Mouse (Mus musculus): ENCODE measurements around the gene Parp3. TPM values are rescaled to one million over a fixed set of nuclear protein-coding genes. Genes with fewer than 3 reads are reported as not detected.

The Parp3 gene
- total and polyA plus RNA-seq, 2 experiments from 2014 or later, result 2.3 to 2.4 TPM

DNA sequence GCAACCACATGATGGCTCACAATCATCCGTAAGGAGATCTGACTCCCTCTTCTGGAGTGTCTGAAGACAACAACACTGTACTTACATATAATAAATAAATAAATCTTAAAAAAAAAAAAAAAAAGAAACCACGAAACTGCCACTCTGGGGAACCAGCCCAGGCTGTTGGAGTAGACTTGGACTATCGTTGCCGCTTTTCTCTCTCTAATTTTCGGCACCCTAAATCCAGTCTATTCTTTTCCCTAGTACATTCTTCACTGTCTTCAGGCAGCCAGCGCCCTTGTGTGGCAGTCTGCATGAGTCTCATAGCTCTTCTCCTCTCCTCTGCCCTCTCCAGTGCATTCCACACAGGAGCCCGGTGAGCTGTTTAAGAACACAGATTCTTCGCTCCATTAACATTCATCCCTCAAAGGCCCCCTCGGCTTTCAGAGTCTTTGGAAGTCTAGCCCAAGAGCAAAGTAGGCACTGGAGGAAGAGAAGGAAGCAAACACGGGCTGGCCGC, 48.0 kb downstream of the Parp3 start:
- peak; percentile 32 for TF ChIP-seq CTCF (IDR thresholded peaks at IDR 0.05)
- Histone ChIP-seq H3K4me2 (ENCODE audit: low read depth, low read length, poor library complexity, severe bottlenecking) (peak overlapping the region; percentile 68), H3K4me1 (ENCODE audit: insufficient read depth, low read length) (no peaks in the 10 kb centered on the region), H3K4me3 (ENCODE audit: low read depth, low read length) (peak overlapping the region; percentile 64), H3K36me3 (ENCODE audit: insufficient read depth, low read length) (peaks cover 20% of the 10 kb centered on the region), H3K27ac (ENCODE audit: low read depth, low read length) (peak overlapping the region; percentile 95), H3K27me3 (ENCODE audit: insufficient read depth, low read length) (no peaks in the 10 kb centered on the region), H3K9me3 (ENCODE audit: low read length) (no peaks in the 10 kb centered on the region), H3K9ac (replicated peaks; ENCODE audit: low read length, poor library complexity, severe bottlenecking) (peak overlapping the region; percentile 59)
- WGBS, result 5% methylated on average over 11 of the region's 11 CpGs
- DNase-seq (ENCODE audit: low spot score), result peak; percentile 54
- peak; percentile 72 for ATAC-seq (ENCODE audit: low FRiP score)

DNA sequence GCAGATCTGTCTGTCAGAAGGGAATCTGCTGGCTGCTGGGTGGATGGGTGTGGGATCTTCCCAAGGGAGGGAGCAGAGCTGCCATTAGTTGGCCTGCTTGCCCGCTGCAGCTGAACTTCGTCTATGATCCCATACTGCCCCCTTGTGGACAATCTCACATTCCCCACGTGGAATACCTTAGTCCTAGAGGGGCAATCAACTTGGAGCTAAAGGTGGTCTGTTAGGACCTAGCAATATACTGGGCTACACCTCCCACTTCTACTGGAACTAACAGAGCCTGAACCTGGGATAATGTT, 54.9 kb downstream of the Parp3 start:
- H3K4me1 ChIP-seq (ENCODE audit: insufficient read depth, low read length), result peaks cover 23% of the 10 kb centered on the region
- H3K9ac ChIP-seq (replicated peaks; ENCODE audit: low read length, poor library complexity, severe bottlenecking), result no peak overlapping the region
- no peaks in the 10 kb centered on the region for H3K9me3 ChIP-seq (ENCODE audit: low read length)
- DNase-seq (ENCODE audit: low spot score) (peak; percentile 93), ATAC-seq (ENCODE audit: low FRiP score) (peak; percentile 75)
- H3K36me3 ChIP-seq (ENCODE audit: insufficient read depth, low read length), result no peaks in the 10 kb centered on the region
- H3K27ac ChIP-seq (ENCODE audit: low read depth, low read length), result no peak overlapping the region
- peak; percentile 97 for TF ChIP-seq CTCF (IDR thresholded peaks at IDR 0.05)
- H3K4me2 ChIP-seq (ENCODE audit: low read depth, low read length, poor library complexity, severe bottlenecking), result peak overlapping the region; percentile 23
- no peak overlapping the region for H3K4me3 ChIP-seq (ENCODE audit: low read depth, low read length)
- no peaks in the 10 kb centered on the region for H3K27me3 ChIP-seq (ENCODE audit: insufficient read depth, low read length)
- 0% methylated on average over 3 of the region's 3 CpGs for WGBS

DNA sequence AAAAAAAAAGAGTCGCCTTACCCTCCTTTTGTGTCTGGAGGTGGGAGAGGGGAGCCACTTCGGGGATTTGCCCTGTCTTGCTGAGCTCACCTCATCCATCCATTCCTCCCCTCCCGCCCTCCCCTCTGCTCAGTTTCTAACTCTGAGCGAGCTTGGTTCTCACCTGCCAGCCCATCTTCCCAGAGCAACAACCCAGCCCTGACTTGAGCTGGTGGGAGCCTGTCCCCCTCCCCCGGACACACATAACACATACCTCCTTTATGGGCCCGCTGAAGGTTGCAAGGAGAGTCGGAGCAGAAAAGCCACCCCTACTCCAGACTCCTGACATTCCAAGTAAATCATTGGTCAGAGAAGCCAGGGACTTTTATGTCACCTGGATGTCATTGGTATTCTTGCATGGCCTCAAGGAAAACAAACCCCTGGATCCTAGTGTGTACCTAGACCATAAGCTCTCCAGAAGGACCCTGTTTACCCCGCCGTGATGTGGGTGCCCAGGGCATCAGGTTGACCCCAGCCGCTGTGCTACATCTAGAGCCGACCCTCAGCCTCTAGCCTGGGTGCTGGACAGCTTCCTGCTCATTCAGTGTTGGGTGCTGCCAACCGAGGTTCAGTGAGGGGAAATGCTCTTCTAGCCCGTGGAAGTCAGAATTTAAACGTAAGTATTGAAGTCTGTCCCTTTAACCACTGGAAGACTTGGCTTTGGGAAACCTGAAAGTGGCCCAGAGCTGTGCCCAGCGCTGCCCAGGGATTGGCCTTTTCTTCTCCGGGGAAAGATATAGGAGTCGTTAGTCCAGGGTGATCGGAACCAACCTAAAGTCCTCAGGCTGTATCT, 55.5 kb downstream of the Parp3 start:
- Histone ChIP-seq H3K9ac (replicated peaks; ENCODE audit: low read length, poor library complexity, severe bottlenecking) (0 out of 2 replicates have a peak overlapping the region, but pooled peaks have one; percentile 33), H3K4me1 (ENCODE audit: insufficient read depth, low read length) (peaks cover 23% of the 10 kb centered on the region), H3K27ac (ENCODE audit: low read depth, low read length) (no peak overlapping the region), H3K4me2 (ENCODE audit: low read depth, low read length, poor library complexity, severe bottlenecking) (peak overlapping the region; percentile 23), H3K27me3 (ENCODE audit: insufficient read depth, low read length) (no peaks in the 10 kb centered on the region), H3K36me3 (ENCODE audit: insufficient read depth, low read length) (no peaks in the 10 kb centered on the region), H3K4me3 (ENCODE audit: low read depth, low read length) (no peak overlapping the region), H3K9me3 (ENCODE audit: low read length) (no peaks in the 10 kb centered on the region)
- TF ChIP-seq CTCF (IDR thresholded peaks at IDR 0.05), result no peak
- WGBS, result 8% methylated on average over 17 of the region's 18 CpGs
- ATAC-seq (ENCODE audit: low FRiP score) (0 out of 2 replicates have a peak, but pooled peaks have one; percentile 61), DNase-seq (ENCODE audit: low spot score) (no peak)

DNA sequence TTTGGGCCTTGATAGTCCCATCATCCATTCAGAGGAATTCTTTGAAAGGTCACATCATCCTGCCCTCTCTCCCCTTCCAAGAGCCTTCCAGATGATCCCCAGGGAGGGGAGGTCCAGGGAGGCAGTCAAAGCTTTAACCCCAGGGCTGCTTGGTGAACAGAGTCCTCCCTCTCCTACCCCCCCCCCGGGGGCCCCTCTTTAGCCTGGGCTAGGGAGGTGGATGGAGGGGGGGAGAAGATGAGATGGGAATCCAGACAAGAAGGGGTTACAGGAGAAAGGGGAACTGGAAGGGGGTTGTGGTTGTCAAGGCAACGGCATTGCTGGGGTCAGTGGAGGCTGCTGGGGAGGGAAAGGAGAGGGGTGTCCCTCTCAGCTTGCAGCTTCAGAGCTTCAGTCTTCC, 56.1 kb downstream of the Parp3 start:
- H3K4me2 ChIP-seq (ENCODE audit: low read depth, low read length, poor library complexity, severe bottlenecking), result peak overlapping the region; percentile 23; the same call in 1 of the 2 replicates
- no peak overlapping the region for H3K27ac ChIP-seq (ENCODE audit: low read depth, low read length)
- no peaks in the 10 kb centered on the region for H3K36me3 ChIP-seq (ENCODE audit: insufficient read depth, low read length)
- no peaks in the 10 kb centered on the region for H3K27me3 ChIP-seq (ENCODE audit: insufficient read depth, low read length)
- H3K9ac ChIP-seq (replicated peaks; ENCODE audit: low read length, poor library complexity, severe bottlenecking), result 0 out of 2 replicates have a peak overlapping the region, but pooled peaks have one; percentile 33
- H3K9me3 ChIP-seq (ENCODE audit: low read length), result no peaks in the 10 kb centered on the region
- WGBS, result 0% methylated on average over 2 of the region's 2 CpGs
- DNase-seq (ENCODE audit: low spot score) (no peak), ATAC-seq (ENCODE audit: low FRiP score) (no peak)
- no peak for TF ChIP-seq CTCF (IDR thresholded peaks at IDR 0.05)
- H3K4me3 ChIP-seq (ENCODE audit: low read depth, low read length), result no peak overlapping the region
- H3K4me1 ChIP-seq (ENCODE audit: insufficient read depth, low read length), result peaks cover 23% of the 10 kb centered on the region

Other genes with a start within 250 kb of the Parp3 start
- 51.5 and 76.1 TPM in 2 replicates for gene Alas1, start 228.3 kb downstream of the Parp3 start, total RNA-seq (2014; rRNA removed)
- 84.4 and 86.8 TPM in 2 replicates for gene Alas1, start 228.3 kb downstream of the Parp3 start, polyA plus RNA-seq (2015; fragmentation: Nextera tagmentation; extraction: Ambion mirVana)
- gene Poc1a, start 195.9 kb downstream of the Parp3 start, total RNA-seq (2014; rRNA removed), result 6.5 and 8.7 TPM in 2 replicates
- 9.8 and 11.7 TPM in 2 replicates for gene Poc1a, start 195.9 kb downstream of the Parp3 start, polyA plus RNA-seq (2015; fragmentation: Nextera tagmentation; extraction: Ambion mirVana)
- gene Dusp7, start 108.3 kb downstream of the Parp3 start, total RNA-seq (2014; rRNA removed), result 62.9 and 79.2 TPM in 2 replicates
- 18.4 and 19.4 TPM in 2 replicates for gene Dusp7, start 108.3 kb downstream of the Parp3 start, polyA plus RNA-seq (2015; fragmentation: Nextera tagmentation; extraction: Ambion mirVana)
- 795 and 936 TPM in 2 replicates for gene Rpl29, start 47.5 kb downstream of the Parp3 start, total RNA-seq (2014; rRNA removed)
- 645 TPM in 2 replicates for gene Rpl29, start 47.5 kb downstream of the Parp3 start, polyA plus RNA-seq (2015; fragmentation: Nextera tagmentation; extraction: Ambion mirVana)
- 11.4 and 22.6 TPM in 2 replicates for gene Acy1, start 38.6 kb downstream of the Parp3 start, total RNA-seq (2014; rRNA removed)
- gene Acy1, start 38.6 kb downstream of the Parp3 start, polyA plus RNA-seq (2015; fragmentation: Nextera tagmentation; extraction: Ambion mirVana), result 13.3 and 17.0 TPM in 2 replicates
- 16.2 and 18.4 TPM in 2 replicates for gene Abhd14b, start 29.5 kb downstream of the Parp3 start, total RNA-seq (2014; rRNA removed)
- 12.6 and 13.8 TPM in 2 replicates for gene Abhd14b, start 29.5 kb downstream of the Parp3 start, polyA plus RNA-seq (2015; fragmentation: Nextera tagmentation; extraction: Ambion mirVana)
- 69.8 and 73.8 TPM in 2 replicates for gene Abhd14a, start 29.3 kb downstream of the Parp3 start, total RNA-seq (2014; rRNA removed)
- gene Abhd14a, start 29.3 kb downstream of the Parp3 start, polyA plus RNA-seq (2015; fragmentation: Nextera tagmentation; extraction: Ambion mirVana), result 72.3 and 74.5 TPM in 2 replicates
- gene Pcbp4, start 23.7 kb downstream of the Parp3 start, total RNA-seq (2014; rRNA removed), result 543 and 647 TPM in 2 replicates
- gene Pcbp4, start 23.7 kb downstream of the Parp3 start, polyA plus RNA-seq (2015; fragmentation: Nextera tagmentation; extraction: Ambion mirVana), result 242 and 248 TPM in 2 replicates
- gene Gpr62, start 11.0 kb downstream of the Parp3 start, total RNA-seq (2014; rRNA removed), result 1.8 and 2.2 TPM in 2 replicates
- 2.9 and 3.1 TPM in 2 replicates for gene Gpr62, start 11.0 kb downstream of the Parp3 start, polyA plus RNA-seq (2015; fragmentation: Nextera tagmentation; extraction: Ambion mirVana)
- 32.9 and 34.1 TPM in 2 replicates for gene Rrp9, start 986 bp downstream of the Parp3 start, total RNA-seq (2014; rRNA removed)
- 33.7 and 38.3 TPM in 2 replicates for gene Rrp9, start 986 bp downstream of the Parp3 start, polyA plus RNA-seq (2015; fragmentation: Nextera tagmentation; extraction: Ambion mirVana)
- gene Iqcf1, start 23.0 kb upstream of the Parp3 start, total RNA-seq (2014; rRNA removed), result not detected in 2 replicates
- not detected in 2 replicates for gene Iqcf1, start 23.0 kb upstream of the Parp3 start, polyA plus RNA-seq (2015; fragmentation: Nextera tagmentation; extraction: Ambion mirVana)
- not detected in 2 replicates for gene Iqcf5, start 37.6 kb upstream of the Parp3 start, total RNA-seq (2014; rRNA removed)
- gene Iqcf5, start 37.6 kb upstream of the Parp3 start, polyA plus RNA-seq (2015; fragmentation: Nextera tagmentation; extraction: Ambion mirVana), result not detected in 2 replicates
- gene Iqcf3, start 84.7 kb upstream of the Parp3 start, total RNA-seq (2014; rRNA removed), result not detected in 2 replicates
- not detected in 2 replicates for gene Iqcf3, start 84.7 kb upstream of the Parp3 start, polyA plus RNA-seq (2015; fragmentation: Nextera tagmentation; extraction: Ambion mirVana)
- gene Iqcf4, start 94.0 kb upstream of the Parp3 start, total RNA-seq (2014; rRNA removed), result not detected in 2 replicates
- not detected in 2 replicates for gene Iqcf4, start 94.0 kb upstream of the Parp3 start, polyA plus RNA-seq (2015; fragmentation: Nextera tagmentation; extraction: Ambion mirVana)
- gene Iqcf6, start 149.6 kb upstream of the Parp3 start, total RNA-seq (2014; rRNA removed), result not detected in 2 replicates
- gene Iqcf6, start 149.6 kb upstream of the Parp3 start, polyA plus RNA-seq (2015; fragmentation: Nextera tagmentation; extraction: Ambion mirVana), result not detected in 2 replicates
- gene Grm2, start 179.1 kb upstream of the Parp3 start, total RNA-seq (2014; rRNA removed), result 22.1 and 23.0 TPM in 2 replicates
- 24.2 and 24.7 TPM in 2 replicates for gene Grm2, start 179.1 kb upstream of the Parp3 start, polyA plus RNA-seq (2015; fragmentation: Nextera tagmentation; extraction: Ambion mirVana)
- 74.9 and 82.7 TPM in 2 replicates for gene Tex264, start 209.0 kb upstream of the Parp3 start, total RNA-seq (2014; rRNA removed)
- gene Tex264, start 209.0 kb upstream of the Parp3 start, polyA plus RNA-seq (2015; fragmentation: Nextera tagmentation; extraction: Ambion mirVana), result 87.4 and 101 TPM in 2 replicates

Data from midbrain, postnatal 0 days (tissue).